Mouse (Mus musculus): ENCODE measurements at regions not wholly inside any gene's neighbourhood (a gene's known extent, or its start where the extent isn't known, plus 50 kb on each side); places are given as distances from the start of the nearest gene placed in this dataset.
A peak's percentile ranks its signal among the peaks of the same experiment; 100 is the strongest.

DNA sequence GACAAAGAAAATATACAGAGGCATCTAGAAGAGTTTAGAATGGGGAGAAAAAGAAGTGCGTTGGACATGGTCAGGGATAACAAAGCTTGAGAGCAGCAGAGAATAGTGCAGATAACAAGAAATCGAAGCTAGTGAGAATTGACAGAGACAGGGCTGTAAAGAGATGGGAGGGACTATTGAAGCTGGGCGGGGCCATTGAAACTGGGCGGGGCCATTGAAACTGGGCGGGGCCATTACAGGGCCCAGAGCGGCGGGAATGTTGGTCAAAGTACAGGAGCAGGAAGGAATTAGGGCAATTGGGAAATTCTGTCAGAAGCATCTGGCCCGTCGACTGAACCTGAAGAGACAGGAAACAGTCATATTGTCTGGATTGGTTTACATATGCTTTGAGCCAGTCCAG, 243.3 kb upstream of the Srek1ip1 start:
- no peak for DNase-seq

DNA sequence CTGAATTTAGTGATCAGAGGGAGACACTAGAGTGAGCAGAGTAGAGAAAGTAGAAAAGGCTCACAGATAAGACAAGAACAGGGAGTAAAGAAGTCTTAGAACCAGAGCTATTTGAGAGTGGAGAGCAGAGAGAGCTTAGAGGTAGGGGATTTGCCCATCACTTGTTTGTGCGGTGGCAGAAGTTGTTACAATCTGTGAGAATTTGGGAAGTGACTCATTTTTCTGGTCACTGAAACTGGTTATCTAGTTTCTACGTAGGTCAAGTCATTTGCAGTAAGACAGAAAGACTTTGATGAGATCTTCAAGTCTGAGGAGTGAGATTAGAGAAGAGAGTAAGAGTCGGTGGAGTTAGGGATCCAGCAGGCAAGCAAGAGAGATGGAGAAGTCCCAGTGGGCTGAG, 239.0 kb upstream of the Srek1ip1 start:
- DNase-seq, result no peak

DNA sequence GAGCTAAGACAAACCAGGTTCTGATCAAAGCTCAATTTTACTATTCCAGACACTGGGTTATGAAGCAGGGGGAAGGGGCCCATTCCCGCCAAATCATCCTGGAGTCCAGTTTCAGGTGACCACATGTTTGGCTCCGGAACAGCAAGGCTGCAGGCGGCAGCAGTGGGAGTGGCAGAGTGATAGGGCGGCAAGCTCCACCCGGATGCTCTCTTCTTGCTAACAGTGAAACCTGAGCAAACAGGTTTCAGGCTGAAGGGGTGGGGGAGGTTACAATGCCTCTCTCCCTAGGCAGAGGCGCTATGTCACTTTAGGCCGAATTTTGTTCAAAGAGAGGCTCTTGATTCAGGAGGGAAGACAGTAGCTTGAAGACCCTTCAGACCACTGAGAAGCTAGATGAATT, 235.7 kb upstream of the Srek1ip1 start:
- DNase-seq, result peak; percentile 32

DNA sequence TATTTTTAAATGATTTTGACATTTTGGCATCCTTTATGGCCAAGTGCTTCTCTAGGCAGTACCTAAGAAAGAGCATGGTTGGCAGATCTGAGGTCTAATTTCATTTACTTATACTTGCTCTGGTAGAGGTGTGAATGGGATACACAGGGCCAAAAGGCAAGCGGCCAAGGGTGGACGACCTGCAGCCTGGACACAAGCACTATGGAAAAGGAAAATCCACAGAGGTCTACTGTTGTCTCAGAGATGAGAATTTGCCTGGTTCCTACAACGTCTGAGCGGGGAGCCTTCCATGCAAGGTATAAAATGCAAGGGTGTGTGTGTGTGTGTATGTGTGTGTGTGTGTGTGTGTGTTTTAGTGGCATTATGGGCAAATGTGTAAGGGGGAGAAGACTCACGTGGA, 232.4 kb upstream of the Srek1ip1 start:
- DNase-seq, result no peak

DNA sequence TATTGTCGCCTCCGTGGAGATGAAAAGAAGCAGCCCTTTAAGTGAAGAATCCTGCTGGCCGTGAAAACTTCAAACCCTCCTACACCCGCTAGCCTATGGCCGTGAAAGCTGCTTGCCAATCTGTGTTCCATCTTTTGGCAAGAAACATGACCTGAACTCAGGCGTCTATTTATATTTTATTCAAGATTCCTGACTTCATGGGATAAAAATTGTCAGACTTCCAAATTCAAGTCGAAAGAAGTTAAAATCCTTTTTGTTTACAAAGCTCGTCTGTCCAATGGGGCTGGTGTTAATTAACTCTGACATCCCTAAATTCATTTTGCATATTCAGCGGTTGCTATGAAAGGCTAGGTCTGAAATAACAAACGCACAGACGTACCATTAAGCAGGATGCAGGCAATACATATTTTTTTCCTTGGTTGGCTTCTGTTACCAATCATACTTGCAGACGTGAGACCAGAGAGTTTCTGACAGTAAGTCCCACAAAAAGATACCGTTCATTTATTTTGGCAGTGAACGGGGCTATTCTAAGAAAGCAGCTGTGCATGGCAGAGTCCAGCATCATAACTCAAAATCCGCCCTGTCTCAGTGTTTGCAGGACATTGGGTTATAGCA, 231.7 kb upstream of the Srek1ip1 start:
- DNase-seq, result no peak

DNA sequence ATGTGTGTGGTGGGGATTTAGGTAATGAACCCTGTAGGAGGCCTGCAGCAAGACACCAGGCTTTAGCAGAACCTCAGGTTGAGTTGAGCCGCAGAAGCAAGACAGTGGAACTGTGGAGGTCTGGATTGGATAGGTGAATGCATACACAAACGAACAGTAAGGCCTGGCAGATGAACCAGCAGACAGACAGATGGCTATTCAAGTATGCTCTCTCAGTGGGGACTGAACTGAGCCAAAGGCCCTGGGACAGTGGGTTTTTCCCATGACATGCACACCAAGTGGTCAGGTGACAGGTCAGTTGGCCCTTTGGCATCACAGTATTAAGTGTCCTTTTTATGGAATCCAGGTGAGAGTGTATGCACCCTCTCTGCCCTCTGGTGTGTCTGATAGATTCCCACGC, 229.7 kb upstream of the Srek1ip1 start:
- DNase-seq, result no peak

DNA sequence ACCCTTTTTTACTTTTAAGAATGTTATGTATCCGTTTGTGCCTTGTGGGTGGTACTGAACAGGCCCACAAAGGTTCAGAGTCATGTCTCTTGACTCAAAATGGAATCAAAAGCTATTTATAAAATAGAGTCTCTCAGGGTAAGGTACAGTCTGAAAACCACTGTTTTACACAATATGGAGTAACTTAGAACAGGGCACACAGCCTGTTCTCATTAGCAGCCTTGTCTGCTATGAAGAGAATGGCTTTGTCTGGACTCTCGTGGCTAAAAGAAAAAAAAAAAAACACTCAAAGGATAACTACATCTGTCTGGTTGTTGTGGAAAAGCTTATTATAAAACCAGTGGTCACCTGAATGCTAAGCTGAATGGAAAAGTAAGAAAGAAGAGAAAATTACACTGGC, 229.3 kb upstream of the Srek1ip1 start:
- DNase-seq, result no peak

DNA sequence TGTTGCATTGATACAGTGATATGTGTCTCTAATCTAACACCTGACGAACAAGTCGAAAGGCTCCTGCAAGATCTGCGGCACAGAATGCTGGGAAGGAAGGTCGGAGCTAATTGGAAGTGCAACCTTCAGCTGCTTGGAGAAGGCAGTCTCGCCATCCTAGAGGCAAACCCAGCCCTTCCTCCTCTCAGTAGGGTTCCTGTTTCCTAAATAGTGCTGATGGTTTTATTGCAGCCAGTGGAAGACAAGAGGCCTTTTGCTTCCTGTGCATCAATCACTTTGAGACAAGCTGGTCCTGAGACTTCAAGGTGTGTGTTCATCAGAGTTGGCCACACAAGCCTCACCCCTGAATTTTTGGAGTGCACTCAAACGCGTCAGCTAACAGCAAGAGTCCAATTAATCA, 228.4 kb upstream of the Srek1ip1 start:
- DNase-seq, result no peak

DNA sequence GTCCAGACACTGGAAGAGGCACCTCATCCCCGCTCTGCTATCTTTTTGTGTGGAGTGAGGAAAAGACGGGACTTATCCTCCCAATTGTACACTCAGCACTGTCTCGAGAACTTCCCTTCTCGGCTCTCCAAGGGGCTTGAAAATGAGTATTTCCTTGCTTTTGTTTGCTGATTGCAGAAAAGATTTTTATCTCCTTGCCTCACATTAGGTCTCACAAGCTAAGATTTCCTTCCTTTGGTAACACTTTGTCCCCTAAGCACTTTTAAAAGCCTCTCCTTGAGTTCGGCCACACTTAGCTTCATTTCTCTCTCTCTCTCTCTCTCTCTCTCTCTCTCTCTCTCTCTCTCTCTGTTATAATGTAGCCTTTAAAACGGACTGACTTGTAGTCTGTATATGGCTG, 222.5 kb upstream of the Srek1ip1 start:
- peak; percentile 8 for DNase-seq

DNA sequence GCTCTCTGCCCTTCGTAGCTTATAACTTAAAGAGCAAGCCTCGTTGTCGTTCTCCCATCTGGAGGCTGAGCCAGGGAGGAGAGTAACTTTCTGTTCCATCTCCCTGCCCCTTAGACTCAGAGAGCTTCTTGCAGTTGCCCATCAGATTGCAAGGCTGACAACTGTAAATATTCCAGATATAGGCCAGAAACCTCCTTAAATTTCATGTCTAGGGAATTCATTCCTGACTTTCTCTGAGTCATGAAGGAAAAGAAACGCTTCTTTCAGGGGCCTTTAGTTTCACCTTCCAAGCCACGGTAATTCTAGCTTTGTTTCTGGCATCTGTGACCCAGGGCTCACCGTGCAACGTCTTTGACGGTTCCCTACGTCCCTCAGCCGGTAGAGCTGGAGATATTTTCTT, 220.0 kb upstream of the Srek1ip1 start:
- DNase-seq, result no peak

DNA sequence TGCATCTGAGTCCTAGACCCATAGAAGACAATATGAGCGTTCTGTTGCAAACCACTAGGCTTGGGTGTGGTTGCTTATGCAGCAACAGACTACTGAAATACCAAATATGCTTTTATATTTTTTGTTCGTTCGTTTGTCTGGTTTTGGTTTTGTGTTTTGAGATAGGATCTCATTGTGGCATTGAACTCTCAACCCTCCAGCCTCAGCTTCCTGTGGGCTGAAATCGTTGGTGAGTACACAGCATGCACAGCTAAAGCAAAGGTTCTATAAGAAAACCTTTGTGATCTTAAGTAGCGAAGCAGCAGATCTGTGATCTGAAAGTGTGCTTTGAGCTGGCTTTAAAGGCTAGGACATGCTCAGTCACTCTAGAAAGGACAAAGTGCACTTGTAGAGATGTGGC, 217.9 kb upstream of the Srek1ip1 start:
- DNase-seq, result no peak

DNA sequence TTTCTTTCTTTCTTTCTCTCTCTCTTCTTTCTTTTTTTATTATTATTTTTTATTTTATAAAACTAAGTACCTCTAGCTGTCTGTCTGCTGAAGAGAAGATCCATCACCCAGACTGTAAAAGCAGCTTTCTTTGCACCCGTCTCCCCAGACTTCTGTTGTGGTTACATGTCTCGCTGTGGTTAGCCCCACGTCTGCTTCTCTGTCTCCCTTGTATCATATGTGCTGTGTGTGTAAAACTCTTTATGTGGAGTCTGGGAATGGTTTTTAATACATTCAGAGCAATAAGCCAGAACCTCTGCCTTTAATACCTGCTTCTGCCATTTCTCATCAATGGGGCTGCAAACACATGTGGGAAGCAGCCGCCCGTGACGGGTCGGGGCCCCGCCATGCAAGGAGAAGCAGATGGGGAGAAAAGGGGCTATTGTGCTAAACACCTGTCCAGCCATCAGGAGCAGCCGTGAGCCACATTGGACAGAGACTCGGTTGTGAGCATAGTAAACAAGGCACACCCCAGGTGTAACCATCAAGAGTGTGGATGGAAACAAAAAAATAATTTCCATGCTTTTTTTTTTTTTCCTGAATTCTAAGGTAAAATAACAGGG, 216.0 kb upstream of the Srek1ip1 start:
- no peak for DNase-seq

DNA sequence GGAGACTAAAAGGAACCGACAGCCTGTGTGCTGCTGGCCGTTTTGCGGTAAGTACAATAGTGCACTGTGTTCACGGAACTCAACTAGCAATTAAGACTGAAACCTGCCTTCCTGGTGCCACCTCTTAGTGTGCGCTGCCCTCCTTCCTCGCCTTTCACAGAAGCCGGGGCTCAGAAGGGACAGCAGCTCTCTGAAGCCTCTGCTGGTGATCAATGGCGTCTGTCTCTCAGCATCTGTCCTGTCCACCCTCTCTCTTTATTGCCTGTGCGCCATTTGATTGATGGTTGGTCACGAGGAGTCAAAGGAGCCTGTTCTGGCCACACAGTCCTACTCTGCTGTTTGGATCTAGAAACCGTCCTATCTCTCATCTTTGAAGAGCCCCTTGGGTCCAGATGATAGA, 214.4 kb upstream of the Srek1ip1 start:
- no peak for DNase-seq

DNA sequence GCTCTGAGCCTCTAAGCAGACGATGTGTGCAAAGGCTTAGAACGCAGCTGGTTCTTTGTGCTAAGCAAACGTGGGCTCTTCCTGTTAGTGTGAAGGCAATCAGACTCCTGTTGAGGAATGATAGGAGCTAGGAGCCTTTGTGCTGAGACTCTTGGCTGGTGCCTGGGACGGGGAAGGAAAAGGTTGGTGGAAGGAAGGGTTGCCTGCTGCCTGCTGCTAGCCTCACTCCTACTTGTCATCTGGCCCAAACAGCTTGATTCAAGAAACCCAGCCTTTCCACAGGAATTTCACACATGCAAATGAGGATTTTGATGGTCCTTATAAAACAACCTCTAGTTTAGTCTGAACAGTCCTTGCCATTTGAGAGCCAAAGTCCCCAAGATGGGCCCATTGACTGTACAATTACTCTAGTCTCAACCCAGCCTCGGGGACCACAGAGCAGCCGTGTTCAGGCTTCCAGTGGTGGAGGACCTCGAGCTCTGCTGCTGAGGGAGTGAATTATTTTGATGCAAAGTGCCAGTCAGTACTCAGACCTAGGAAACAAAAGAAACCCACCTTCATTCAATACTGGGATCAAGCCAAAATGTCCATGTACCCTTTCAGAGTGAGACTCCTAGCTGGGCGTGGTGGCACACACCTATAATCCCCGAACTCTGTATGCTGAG, 211.5 kb upstream of the Srek1ip1 start:
- DNase-seq, result no peak
